Mouse (Mus musculus) heart, embryonic 13.5 days (tissue): Measurements from ENCODE around the gene Nploc4. TPM values are rescaled to one million over a fixed set of nuclear protein-coding genes. Genes with fewer than 3 reads are reported as not detected.

ENCODE experiments used
- ATAC-seq: fragments of 200-750 bp; cut with Nextera tagmentation; 2 replicates; pipeline ENCODE4 v1.8.0; 2017; ENCODE audit warnings: moderate TSS enrichment; ENCODE audit not compliant: insufficient number of reproducible peaks, low FRiP score, low TSS enrichment; ENCODE audit errors: extremely low read depth
- H3K27ac ChIP-seq: fragments of 300-500 bp; sonication (generic); replicated peaks from 2 replicates; pipeline ENCODE4 v1.5.1; 2015; ENCODE audit warnings: moderate library complexity, mild to moderate bottlenecking, inconsistent platforms
- H3K27me3 ChIP-seq: fragments of 300-500 bp; sonication (generic); replicated peaks from 2 replicates; pipeline ENCODE4 v1.6.1; 2015; ENCODE audit warnings: mild to moderate bottlenecking, inconsistent platforms
- H3K36me3 ChIP-seq: fragments of 300-500 bp; sonication (generic); 2 replicates; pipeline ENCODE4 v1.6.1; 2015; ENCODE audit warnings: mild to moderate bottlenecking, inconsistent platforms
- H3K4me1 ChIP-seq: fragments of 300-500 bp; sonication (generic); 2 replicates; pipeline ENCODE4 v1.6.1; 2015; ENCODE audit warnings: inconsistent platforms
- H3K4me2 ChIP-seq: fragments of 300-500 bp; sonication (generic); 2 replicates; pipeline ENCODE4 v1.6.1; 2015; ENCODE audit warnings: inconsistent platforms, mild to moderate bottlenecking, moderate library complexity
- H3K4me3 ChIP-seq: fragments of 300-500 bp; sonication (generic); 2 replicates; pipeline ENCODE4 v1.5.1; 2015; ENCODE audit warnings: moderate library complexity, mild to moderate bottlenecking, inconsistent platforms
- H3K9ac ChIP-seq: fragments of 300-500 bp; sonication (generic); 2 replicates; pipeline ENCODE4 v1.6.1; 2015; ENCODE audit warnings: inconsistent platforms, mild to moderate bottlenecking, moderate library complexity
- H3K9me3 ChIP-seq: fragments of 300-500 bp; sonication (generic); 2 replicates; pipeline ENCODE4 v1.6.1; 2016; ENCODE audit warnings: inconsistent platforms
- WGBS: fragments of 180-500 bp; shearing (Covaris S2); methylation state at CpG from one replicate; pipeline ENCODE4 v1.1.7; 2015; ENCODE audit warnings: mixed read lengths; 5-methylcytosine and 5-hydroxymethylcytosine counted together
- polyA plus RNA-seq: library from polyadenylated mRNA; unstranded; fragments of >200 nt; fragmentation: Nextera tagmentation; extraction: Ambion mirVana; gene quantifications from 2 replicates; pipeline ENCODE4 v1.2.1, GENCODE M21; 2015

Nploc4 gene
- polyA plus RNA-seq, 1 experiment from 2014 or later = 28.3 TPM

DNA sequence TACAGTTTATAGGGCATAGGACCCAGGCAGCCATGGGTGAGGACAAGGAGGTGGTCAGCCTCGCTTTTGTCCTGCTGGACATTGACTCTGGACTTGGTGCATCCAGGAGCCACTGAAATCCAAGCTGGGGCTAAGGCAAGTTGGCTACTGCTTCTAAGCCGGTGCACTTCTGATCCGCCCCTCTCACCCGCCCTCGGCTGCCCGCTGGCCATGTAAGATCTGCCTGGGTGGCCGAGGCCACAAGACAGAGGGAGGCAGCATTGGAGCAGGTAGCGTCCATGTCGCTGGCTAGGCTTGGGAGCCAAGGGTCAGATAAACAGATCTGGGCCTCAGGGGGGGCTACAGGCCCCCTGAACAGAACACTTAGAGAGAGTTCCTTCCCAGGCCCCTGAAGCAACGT, 76.2 kb downstream of the Nploc4 start, which contains the start of gene Fscn2:
Gene Fscn2 (plus strand): TSS at position 240 of the 400 bp plus-strand sequence.
- Histone ChIP-seq H3K9ac (peak within 1 kb of the TSS; percentile 53; the same call in 1 of the 2 replicates), H3K36me3 (no peaks in the 10 kb centered on the region), H3K4me1 (peaks cover 50% of the 10 kb centered on the region), H3K4me2 (no peak within 1 kb of the TSS), H3K9me3 (no peaks in the 10 kb centered on the region), H3K27ac (no peak within 1 kb of the TSS), H3K27me3 (no peaks in the 10 kb centered on the region), H3K4me3 (no peak within 1 kb of the TSS)
- no peak for ATAC-seq
- 74% methylated on average over 10 of the region's 10 CpGs for WGBS

DNA sequence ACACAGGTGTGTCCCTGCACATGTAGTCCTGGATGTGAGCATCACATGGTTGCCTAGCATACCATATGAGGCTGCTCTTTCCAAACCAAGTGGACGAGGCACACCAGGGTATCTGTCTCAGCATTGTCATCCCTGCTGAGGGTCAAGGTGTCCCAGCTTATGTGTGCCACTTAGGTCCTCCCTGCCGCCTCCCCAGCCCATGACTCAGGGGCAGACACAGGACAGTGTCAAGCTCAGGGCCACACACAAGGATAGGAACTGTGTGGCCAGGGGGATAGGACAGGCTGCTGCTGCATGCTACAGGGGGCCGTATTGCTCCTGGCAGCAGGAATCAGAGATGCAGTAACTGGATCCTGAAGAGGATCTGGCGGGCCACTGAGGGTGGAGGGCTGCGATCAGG, 76.8 kb downstream of the Nploc4 start:
- 80% methylated on average over 5 of the region's 5 CpGs for WGBS
- H3K4me2 ChIP-seq = no peak overlapping the region
- ATAC-seq = no peak
- H3K36me3 ChIP-seq = no peaks in the 10 kb centered on the region
- H3K4me1 ChIP-seq = peaks cover 49% of the 10 kb centered on the region
- no peaks in the 10 kb centered on the region for H3K27me3 ChIP-seq
- H3K4me3 ChIP-seq = no peak overlapping the region
- H3K9me3 ChIP-seq = no peaks in the 10 kb centered on the region
- H3K9ac ChIP-seq = no peak overlapping the region
- H3K27ac ChIP-seq = no peak overlapping the region

DNA sequence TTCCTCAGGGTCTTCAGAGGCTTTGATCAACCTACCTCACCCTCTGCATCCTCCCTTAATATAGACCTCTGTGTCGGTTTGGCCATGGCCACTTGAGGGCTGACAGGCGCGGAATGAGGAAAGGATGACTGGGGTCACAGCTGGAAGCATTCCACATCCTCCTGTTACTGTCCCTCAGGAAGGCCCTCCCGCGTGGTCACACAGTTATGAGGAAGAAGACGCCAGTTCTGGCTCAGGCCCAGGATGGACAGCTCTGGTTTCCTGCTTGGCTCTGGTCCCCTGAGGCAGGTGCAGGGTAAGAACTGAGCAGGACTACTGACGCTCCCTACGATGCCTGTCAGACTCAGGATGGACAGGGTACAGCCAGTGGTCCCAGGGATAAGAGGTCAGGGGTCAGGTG, 77.4 kb downstream of the Nploc4 start:
- no peak overlapping the region for H3K4me3 ChIP-seq
- WGBS = 37% methylated on average over 8 of the region's 8 CpGs
- H3K9me3 ChIP-seq = no peaks in the 10 kb centered on the region
- peaks cover 54% of the 10 kb centered on the region for H3K4me1 ChIP-seq
- ATAC-seq = no peak
- 0 out of 2 replicates have a peak overlapping the region, but pooled peaks have one; percentile 8 for H3K27ac ChIP-seq
- H3K4me2 ChIP-seq = no peak overlapping the region
- H3K36me3 ChIP-seq = no peaks in the 10 kb centered on the region
- H3K27me3 ChIP-seq = no peaks in the 10 kb centered on the region
- H3K9ac ChIP-seq = peak overlapping the region; percentile 53; the same call in 1 of the 2 replicates

DNA sequence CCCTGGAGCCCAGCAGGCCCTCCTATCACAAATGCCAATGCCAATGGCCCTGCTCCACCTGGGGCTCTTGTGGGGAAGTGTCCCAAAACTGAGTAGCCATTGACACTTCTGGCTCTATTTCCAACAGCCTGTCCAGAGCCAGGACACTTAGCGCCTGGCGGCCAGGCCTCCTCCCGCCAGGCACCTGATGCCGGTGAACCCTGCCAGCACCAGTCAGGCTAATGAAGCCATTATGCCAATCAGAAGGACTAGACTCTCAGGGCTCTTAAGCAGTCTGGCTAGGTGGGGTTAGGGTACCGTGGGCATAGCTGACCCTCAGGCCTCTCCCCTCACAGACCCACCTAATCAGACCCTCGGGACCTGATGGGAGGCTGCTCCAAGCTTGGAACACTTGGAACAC, 78.1 kb downstream of the Nploc4 start:
- Histone ChIP-seq H3K4me1 (peaks cover 61% of the 10 kb centered on the region), H3K27ac (0 out of 2 replicates have a peak overlapping the region, but pooled peaks have one; percentile 85), H3K9me3 (no peaks in the 10 kb centered on the region), H3K27me3 (no peaks in the 10 kb centered on the region), H3K4me3 (no peak overlapping the region), H3K9ac (peak overlapping the region; percentile 47), H3K4me2 (no peak overlapping the region), H3K36me3 (no peaks in the 10 kb centered on the region)
- 74% methylated on average over 6 of the region's 6 CpGs for WGBS
- no peak for ATAC-seq

DNA sequence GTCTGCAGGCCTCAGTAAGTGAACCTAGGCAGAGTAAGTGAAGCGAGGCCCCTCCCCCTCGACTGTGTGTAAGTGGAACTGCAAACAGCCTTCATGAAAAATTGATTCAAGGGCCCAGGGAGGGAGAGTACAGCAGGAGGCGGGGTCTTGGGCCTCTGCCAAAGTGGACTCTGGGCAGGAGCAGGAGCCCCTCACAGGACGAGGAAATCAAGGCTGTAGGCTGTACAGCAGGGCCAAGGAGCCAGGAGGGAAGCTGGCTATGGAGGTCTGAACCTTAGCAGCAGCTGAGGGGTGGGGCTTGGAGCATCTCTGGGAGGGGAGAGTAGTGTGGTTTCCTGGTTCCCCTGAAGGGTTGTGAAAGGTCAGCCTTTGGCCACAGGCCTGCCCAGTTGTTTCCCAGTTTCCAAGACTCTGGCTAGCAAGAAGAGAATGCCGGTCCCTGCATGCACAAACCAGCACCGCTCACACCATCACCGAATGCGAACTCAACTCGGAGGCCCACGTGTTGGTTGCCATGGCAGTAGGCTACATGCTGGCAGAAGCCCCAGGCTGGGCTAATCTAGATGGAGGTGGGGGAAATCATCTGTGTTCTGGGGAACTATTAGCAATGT, 79.6 kb downstream of the Nploc4 start:
- ATAC-seq = peak; percentile 26; the same call in 1 of the 2 replicates
- H3K4me1 ChIP-seq = peaks cover 76% of the 10 kb centered on the region
- H3K27ac ChIP-seq = peak overlapping the region; percentile 85
- 0 out of 2 replicates have a peak overlapping the region, but pooled peaks have one; percentile 8 for H3K4me3 ChIP-seq
- 22% methylated on average over 10 of the region's 10 CpGs for WGBS
- H3K9me3 ChIP-seq = no peaks in the 10 kb centered on the region
- no peaks in the 10 kb centered on the region for H3K36me3 ChIP-seq
- H3K4me2 ChIP-seq = peak overlapping the region; percentile 31; the same call in 1 of the 2 replicates
- H3K9ac ChIP-seq = peak overlapping the region; percentile 69
- H3K27me3 ChIP-seq = no peaks in the 10 kb centered on the region

DNA sequence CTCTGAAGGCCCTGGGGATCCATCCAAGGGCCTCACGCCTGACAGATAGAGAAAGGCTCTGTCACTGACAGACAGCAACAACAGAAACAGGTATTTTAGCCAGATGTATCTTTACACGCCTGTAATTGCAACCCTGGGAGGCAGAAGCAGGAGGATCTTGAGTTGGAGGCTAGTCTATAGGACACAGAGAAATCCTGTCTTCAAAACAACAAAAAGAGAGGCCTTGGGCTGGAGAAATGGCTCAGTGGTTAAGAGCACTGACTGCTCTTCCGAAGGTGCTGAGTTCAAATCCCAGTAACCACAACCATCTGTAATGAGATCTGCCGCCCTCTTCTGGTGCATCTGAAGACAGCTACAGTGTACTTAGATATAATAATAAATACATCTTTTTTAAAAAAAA, 80.6 kb downstream of the Nploc4 start:
- WGBS = 87% methylated on average over 4 of the region's 4 CpGs
- Histone ChIP-seq H3K36me3 (0 out of 2 replicates have a peak, but pooled peaks cover 1% of the 10 kb centered on the region), H3K4me2 (no peak overlapping the region), H3K27me3 (no peaks in the 10 kb centered on the region), H3K9ac (no peak overlapping the region), H3K4me1 (peaks cover 85% of the 10 kb centered on the region), H3K27ac (peak overlapping the region; percentile 9), H3K4me3 (no peak overlapping the region), H3K9me3 (no peaks in the 10 kb centered on the region)
- no peak for ATAC-seq

DNA sequence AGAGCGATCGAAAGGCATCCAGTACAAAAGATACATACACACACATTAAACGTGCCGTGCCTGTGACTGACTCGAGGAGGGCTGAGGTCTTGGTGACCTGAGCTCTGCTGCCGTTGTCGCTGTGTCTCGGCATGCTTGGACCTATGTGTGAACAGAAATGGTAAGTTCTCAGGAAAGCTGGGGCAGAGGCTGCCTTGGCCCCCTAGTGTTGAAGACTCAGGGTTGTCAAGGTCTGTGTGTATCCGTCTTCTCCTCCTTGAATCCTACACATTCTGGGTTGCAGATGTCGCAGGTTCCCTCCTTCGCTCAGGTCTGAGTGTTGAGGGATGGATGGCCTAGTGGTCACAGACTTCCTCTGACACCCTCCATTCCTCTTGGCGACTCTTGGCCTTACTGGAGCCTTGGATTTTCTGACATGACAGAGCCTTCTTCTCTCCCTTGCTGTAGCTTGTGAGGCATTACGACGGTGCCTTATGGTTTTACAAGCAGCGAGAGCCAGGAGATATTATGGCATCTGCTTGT, 81.1 kb downstream of the Nploc4 start:
- H3K4me3 ChIP-seq = no peak overlapping the region
- H3K9ac ChIP-seq = no peak overlapping the region; the same call in 1 of the 2 replicates
- ATAC-seq = no peak
- no peak overlapping the region for H3K4me2 ChIP-seq
- peaks cover 6% of the 10 kb centered on the region; the same call in 1 of the 2 replicates for H3K36me3 ChIP-seq
- peak overlapping the region; percentile 9; the same call in 1 of the 2 replicates for H3K27ac ChIP-seq
- 77% methylated on average over 15 of the region's 15 CpGs for WGBS
- no peaks in the 10 kb centered on the region for H3K27me3 ChIP-seq
- no peaks in the 10 kb centered on the region for H3K9me3 ChIP-seq
- H3K4me1 ChIP-seq = peaks cover 91% of the 10 kb centered on the region

DNA sequence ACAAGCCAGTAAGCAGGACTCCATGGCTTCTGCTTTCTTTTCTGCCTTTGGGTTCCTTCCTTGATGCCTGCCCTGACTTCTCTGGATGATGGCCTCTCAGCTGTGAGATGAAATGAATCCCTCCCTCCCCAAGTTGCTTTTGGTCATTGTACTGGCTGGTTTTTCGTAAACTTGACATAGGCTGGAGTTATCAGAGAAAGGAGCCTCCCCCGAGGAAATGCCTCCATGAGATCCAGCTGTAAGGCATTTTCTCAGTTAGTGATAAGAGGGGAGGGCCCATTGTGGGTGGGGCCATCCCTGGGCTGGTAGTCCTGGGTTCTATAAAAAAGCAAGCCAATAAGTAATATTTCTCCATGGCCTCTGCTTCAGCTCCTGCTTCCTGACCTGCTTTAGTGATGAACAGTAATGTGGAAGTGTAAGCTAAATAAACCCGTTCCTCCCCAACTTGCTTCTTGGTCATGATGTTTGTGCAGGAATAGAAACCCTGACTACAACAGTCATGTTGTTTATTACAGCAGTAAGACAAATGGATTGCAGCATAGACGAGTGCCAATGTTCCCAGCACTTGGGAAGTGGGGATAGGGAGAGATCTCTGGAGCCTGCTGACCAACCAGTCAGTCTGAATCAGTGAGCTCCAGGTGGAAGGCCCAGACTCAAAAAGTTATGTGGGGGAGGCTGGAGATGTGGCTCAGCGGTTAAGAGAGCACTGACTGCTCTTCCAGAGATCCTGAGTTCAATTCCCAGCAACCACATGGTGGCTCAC, 82.0 kb downstream of the Nploc4 start:
- Histone ChIP-seq H3K9ac (peak overlapping the region; percentile 37; the same call in 1 of the 2 replicates), H3K27ac (peak overlapping the region; percentile 100), H3K4me2 (peak overlapping the region; percentile 32; the same call in 1 of the 2 replicates), H3K9me3 (no peaks in the 10 kb centered on the region), H3K4me3 (no peak overlapping the region), H3K36me3 (peaks cover 9% of the 10 kb centered on the region; the same call in 1 of the 2 replicates), H3K4me1 (peaks cover 98% of the 10 kb centered on the region), H3K27me3 (no peaks in the 10 kb centered on the region)
- 44% methylated on average over 5 of the region's 5 CpGs for WGBS
- no peak for ATAC-seq

DNA sequence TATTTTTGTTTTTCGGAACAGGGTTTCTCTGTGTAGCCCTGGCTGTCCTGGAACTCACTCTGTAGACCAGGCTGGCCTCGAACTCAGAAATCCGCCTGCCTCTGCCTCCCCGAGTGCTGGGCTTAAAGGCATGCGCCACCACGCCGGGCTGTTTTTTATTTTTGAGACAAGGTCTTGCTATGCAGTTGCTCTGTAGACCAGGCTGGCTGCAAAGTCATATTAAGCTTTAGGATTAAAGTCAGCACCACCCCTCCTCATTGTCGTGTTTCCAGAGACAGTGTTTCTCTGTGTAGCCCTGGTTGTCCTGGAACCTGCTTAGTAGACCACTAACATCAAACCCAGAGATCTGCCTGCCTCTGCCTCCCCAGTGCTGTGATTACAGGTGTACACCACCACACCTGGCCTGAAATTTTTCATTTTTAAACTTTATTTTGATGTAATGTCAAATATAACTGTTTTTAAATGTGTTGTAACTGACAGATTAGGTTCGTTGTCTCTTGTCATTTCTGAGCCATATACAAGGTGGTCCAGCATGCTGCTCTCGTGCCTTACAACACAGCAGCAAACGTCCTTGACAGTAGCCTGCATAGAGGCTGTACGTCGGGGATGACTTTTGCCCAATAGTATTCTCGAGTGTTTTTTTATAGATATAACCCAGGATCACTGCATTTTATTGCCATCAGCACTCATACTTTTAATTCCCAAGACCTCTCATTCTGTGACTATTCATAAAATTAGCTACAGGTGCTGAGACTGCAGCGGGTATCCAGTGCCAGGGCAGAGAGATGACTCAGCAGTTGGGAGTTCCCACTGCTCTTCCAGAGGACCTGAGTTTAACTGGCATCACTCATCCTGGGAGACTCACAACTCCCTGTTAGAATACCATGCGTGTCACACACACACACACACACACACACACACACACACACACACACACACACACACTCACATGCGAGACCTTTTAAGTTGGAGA, 82.9 kb downstream of the Nploc4 start:
- WGBS = 79% methylated on average over 17 of the region's 17 CpGs
- H3K36me3 ChIP-seq = peaks cover 9% of the 10 kb centered on the region; the same call in 1 of the 2 replicates
- peak overlapping the region; percentile 66 for H3K4me2 ChIP-seq
- no peaks in the 10 kb centered on the region for H3K9me3 ChIP-seq
- H3K9ac ChIP-seq = peak overlapping the region; percentile 37
- H3K27ac ChIP-seq = peak overlapping the region; percentile 100
- H3K4me1 ChIP-seq = peaks cover 89% of the 10 kb centered on the region
- no peak for ATAC-seq
- no peaks in the 10 kb centered on the region for H3K27me3 ChIP-seq
- no peak overlapping the region for H3K4me3 ChIP-seq

DNA sequence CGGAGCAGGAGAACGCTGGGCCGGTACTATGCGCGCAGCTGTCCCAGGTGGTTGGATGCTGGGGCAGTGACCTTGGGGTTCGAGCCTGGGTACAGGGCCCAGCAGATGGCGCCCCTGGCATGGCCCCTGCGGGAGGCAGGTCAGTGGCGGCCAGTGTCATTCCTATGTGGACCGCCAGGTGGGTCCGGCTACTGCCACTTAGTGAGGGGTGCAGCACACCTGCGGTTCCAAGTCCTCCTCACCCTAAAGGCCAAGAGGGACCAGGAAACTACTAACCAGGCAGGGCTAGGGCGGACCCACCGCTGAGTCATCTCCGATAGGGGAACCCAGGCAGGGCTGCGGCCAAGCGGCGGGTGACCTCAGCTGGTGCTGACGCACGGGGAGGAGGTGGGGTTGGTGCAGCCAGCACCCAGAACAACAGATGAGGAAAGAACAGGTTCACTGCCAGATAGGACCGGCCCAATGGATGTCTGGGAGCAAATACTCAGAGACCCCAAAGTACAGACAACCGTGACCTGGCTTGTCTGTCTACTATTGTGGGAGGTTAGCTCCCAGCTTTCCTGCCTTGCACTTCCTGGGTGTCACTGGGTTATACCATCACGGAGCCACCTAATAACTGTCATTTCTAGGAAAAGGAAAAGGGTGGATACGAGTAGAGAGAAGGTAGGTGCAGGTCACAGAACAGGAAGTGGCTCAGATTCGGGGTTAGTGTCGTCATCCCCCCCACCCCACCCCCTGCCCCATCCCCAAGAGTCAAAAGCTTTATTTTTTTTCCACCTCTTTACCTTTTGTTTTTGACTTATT, 83.8 kb downstream of the Nploc4 start:
- peak overlapping the region; percentile 66 for H3K4me2 ChIP-seq
- peak overlapping the region; percentile 37 for H3K4me3 ChIP-seq

More for the DNA sequence above, 83.8 kb downstream of the Nploc4 start:
- WGBS = 16% methylated on average over 26 of the region's 26 CpGs
- no peaks in the 10 kb centered on the region for H3K27me3 ChIP-seq
- no peaks in the 10 kb centered on the region for H3K9me3 ChIP-seq
- peak overlapping the region; percentile 76 for H3K9ac ChIP-seq
- H3K27ac ChIP-seq = peak overlapping the region; percentile 100
- H3K4me1 ChIP-seq = peaks cover 85% of the 10 kb centered on the region
- H3K36me3 ChIP-seq = peaks cover 9% of the 10 kb centered on the region; the same call in 1 of the 2 replicates
- ATAC-seq = peak; percentile 65
